Mouse (Mus musculus) gastrocnemius, postnatal 10 days (tissue): ENCODE results near the gene Spem2. TPM values are rescaled to one million over a fixed set of nuclear protein-coding genes. Genes with fewer than 3 reads are reported as not detected.
"Not testable (repeated sequence)": the region's sequence is repeated elsewhere in the genome, so short reads cannot be mapped to it uniquely, and the experiment has no call there.

Experiments
- DNase-seq: peaks from one replicate; pipeline ENCODE4 v3.0.0; 2021; ENCODE audit warnings: mixed read lengths
- long read RNA-seq, 2 experiments: library from polyadenylated mRNA; stranded (forward); transcript quantifications; one replicate each; pipeline ENCODE4 v2.0.0; 2021
- total RNA-seq, 2 experiments: library from RNA; stranded (reverse); gene quantifications; 2 replicates each; pipeline ENCODE4 v1.2.3; 2021

Spem2 gene
- total RNA-seq, result not detected
- long read RNA-seq, experiment 1, result 0 reads
- long read RNA-seq, experiment 2, result 0 reads

- no peak for DNase-seq
Observed at GRCm38 (mm10) chr11:69818365-69818764, at the start of gene Spem2. Gene Spem2, minus strand, starts transcription at chr11:69818465.

DNA sequence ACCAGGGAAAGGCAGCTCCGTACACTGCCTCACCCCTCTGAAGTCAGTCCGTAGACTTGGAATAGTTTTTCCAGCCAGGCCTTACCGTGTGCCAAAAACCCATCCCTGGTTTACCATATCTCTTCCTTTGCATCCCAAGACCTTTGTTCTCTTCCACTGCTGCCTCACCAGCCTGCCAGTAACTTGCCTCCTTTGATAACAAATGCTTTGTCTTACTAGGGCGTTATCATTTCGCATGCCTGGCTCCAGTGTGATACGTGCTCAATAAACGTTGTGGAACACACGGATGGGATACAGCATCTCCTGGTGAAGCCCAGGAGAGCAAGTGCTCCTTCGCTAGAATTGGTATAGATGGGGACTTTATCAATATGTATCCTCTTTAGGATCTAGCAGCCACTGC is 49.1 kb upstream of the Spem2 start:
- no peak for DNase-seq

GRCm38 (mm10) chr11:69865561-69865960 is 47.3 kb upstream of the Spem2 start:
- no peak for DNase-seq

DNA sequence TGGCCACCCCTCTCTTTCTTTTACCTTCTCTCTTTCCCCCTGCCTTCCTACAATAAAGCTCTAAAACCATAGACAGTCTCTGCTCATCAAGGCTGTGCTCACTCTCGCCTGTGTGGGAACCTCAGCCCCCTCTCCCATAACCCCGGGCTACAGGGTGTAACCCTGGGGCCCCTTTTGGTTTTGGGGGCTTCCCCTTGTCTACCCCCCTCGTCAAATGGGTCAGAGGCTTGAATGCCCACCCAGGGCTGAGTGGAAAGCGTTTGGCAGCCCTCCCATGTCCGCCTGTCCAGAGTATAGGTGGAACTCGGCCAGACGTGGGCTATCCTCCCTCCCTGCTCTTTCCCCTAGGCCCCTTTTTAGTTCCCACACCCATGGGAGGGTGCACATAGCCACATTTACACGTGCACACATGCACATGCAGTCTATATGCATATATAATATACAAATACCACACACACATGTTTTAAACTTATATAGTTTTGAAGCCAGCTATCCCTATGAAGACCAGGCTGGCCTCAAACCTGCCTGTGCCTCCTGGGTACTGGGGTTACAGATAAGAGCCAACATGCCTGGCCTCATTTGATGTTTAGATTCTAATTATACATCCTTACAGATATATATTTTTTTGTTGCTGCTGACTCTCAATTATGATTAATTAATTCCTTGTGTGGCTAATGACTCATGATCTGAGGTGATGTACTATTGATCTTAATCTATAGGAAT is 46.0 kb upstream of the Spem2 start:
- DNase-seq, result no peak

DNA sequence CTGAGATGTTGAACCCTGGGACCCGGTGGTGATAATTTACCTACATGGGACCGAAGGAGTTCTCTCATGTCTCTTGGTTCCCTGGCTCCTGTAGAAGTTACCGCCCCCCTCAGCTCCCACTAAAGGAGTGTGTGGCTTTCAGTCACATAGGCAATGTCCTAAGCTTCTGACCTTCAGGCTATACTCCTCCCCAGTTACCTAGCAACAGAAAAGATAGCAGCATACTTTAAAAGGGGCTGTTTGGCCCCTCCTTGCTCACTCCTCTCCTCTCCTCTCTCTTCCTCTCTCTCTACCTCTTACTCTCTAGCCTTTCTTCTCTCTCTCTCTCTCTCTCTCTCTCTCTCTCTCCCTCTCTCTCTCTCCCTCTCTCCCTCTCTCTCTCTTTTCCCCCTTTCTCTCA is 45.5 kb upstream of the Spem2 start:
- not testable (repeated sequence) for DNase-seq

GRCm38 (mm10) chr11:69858113-69858998 is 40.1 kb upstream of the Spem2 start, which contains the start of gene Tnk1:
Gene Tnk1, minus strand, starts transcription at chr11:69858730.
- DNase-seq, result no peak

DNA sequence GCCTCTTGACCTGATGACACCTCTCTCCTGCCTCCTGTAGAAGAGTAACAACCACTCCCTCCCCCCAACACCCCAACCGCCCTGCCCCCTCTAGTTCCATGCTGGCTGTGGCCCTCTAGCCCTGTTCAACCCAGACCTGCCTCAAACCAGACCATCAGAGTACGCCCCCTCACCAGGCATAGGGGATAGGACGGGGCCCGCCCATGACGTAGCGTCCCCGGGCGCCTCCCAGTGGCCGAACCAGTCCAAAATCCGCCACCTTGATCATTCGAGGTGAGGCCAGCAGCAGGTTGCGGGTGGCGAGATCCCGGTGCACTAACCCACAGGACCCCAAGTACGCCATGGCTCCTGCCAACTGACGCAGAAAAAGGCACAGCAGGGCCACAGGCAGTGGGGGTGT is 37.1 kb upstream of the Spem2 start:
- DNase-seq, result peak; percentile 47

- DNase-seq, result no peak
Observed at GRCm38 (mm10) chr11:69854680-69855079, 36.4 kb upstream of the Spem2 start.

- no peak for DNase-seq
Observed at GRCm38 (mm10) chr11:69853994-69854393, 35.7 kb upstream of the Spem2 start.

GRCm38 (mm10) chr11:69850754-69851153 is 32.5 kb upstream of the Spem2 start:
- no peak for DNase-seq

DNA sequence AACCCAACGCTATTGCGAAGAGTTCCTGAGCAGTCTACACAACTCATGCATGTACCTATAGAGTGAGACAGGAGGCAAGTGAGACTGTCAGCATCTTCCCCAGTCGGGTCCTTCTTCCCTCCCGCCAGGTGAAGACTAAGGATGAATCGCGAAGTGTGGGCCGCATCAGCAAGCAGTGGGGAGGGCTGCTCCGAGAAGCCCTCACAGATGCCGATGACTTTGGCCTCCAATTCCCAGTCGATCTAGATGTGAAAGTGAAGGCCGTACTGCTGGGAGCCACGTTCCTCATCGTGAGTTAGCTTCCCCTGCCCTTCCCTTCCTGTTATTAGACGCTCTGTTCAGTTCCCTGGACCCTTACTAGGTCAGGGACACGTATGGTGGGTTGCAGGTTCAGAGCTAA is 31.6 kb upstream of the Spem2 start:
- DNase-seq, result no peak

- DNase-seq, result no peak
Observed at GRCm38 (mm10) chr11:69849128-69849527, 30.9 kb upstream of the Spem2 start.

DNA sequence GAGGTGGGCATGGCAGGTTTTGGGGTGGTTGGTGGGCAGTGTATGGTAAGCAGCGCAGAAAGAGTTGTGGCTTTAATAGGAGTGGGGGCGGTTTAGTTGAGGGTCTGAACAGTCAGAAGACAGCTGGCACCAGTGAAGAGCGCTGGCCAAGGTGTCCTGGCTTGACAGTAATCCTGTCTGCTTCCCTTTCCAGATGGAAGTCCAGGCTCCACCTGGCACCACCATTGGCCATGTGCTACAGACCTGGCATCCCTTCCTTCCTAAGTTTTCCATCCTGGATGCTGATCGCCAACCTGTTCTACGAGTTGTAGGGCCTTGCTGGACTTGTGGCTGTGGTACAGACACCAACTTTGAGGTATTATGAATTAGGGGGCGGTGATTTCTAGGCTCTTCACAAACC is 29.8 kb upstream of the Spem2 start:
- DNase-seq, result no peak

- no peak for DNase-seq
Observed at GRCm38 (mm10) chr11:69846738-69847688, 28.7 kb upstream of the Spem2 start.

DNA sequence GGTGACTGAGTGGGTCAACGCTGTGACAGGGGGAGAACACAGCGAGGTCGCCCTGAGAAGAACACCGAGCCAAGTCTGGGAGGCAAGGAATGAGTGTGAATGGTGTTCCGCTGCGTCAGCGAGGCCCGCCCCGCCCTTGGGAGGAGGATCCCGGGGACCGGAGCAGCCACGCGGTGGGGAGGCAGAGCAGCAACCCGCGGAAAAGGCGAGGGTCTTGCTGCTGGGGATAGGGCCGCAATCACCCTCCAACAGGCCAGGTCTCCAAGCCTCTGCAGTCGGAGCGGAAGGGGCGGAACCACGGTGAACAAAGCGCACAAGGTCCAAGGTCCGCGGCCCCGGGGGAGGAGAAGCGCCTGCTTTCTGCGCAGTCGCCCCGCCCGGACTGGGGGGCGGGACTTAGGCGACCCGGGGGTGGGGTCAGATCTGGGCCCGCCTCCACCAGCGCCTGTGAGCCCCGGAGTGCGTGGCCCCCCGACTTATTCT is 28.0 kb upstream of the Spem2 start, which contains the start of gene Plscr3:
TSS of gene Plscr3 (plus strand) at position 179 of the 483 bp plus-strand sequence.
- DNase-seq, result peak; percentile 91

- no peak for DNase-seq
Observed at GRCm38 (mm10) chr11:69838714-69839104, 20.4 kb upstream of the Spem2 start.

GRCm38 (mm10) chr11:69837952-69838713 is 19.9 kb upstream of the Spem2 start, which contains the start of gene Tmem256:
Gene Tmem256, plus strand, starts transcription at chr11:69838514.
- peak; percentile 88 for DNase-seq

DNA sequence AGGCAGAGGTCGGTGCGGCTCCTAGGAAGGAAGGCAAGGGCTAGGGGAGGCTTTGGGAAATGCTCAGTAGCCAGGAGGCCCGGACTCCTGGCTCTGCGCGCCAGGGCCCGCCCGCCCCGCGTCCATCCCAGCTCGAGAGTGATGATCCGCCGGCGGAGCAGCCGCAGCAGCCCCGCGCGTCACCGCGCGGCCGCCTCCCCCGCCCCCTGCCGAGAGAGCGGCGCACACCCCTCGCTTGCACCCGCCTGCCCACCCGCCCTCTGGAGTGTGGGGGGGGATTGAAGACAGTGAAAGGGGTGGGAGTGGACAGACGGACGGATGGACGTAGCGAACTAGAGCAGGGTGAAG is 19.3 kb upstream of the Spem2 start, which contains the start of gene Nlgn2:
TSS of gene Nlgn2 (minus strand) at position 181 of the 348 bp plus-strand sequence.
- DNase-seq, result peak; percentile 76

GRCm38 (mm10) chr11:69836703-69837576 is 18.7 kb upstream of the Spem2 start:
- peak; percentile 59 for DNase-seq

DNA sequence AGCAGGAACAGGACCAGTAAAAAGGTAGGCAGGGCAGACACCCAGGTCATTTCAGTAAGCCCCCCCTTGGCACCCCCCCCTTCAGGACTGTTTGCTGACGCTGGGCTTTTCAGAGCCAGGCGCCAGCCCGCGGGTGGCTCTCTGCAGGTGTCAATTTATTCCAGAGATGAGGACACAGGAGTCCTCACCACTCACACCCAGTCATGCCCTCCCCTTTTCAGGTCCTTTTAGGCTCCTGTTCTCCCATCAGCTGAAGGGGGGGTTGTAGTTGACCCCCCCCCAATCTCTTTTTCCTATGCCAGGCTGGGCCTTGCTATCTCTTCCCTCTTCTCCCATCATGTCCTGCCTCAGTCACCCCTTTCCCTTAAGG is 17.7 kb upstream of the Spem2 start:
- DNase-seq, result no peak
